ENCODE assay signal across 8 mouse cellular contexts in the genomic region with DNA sequence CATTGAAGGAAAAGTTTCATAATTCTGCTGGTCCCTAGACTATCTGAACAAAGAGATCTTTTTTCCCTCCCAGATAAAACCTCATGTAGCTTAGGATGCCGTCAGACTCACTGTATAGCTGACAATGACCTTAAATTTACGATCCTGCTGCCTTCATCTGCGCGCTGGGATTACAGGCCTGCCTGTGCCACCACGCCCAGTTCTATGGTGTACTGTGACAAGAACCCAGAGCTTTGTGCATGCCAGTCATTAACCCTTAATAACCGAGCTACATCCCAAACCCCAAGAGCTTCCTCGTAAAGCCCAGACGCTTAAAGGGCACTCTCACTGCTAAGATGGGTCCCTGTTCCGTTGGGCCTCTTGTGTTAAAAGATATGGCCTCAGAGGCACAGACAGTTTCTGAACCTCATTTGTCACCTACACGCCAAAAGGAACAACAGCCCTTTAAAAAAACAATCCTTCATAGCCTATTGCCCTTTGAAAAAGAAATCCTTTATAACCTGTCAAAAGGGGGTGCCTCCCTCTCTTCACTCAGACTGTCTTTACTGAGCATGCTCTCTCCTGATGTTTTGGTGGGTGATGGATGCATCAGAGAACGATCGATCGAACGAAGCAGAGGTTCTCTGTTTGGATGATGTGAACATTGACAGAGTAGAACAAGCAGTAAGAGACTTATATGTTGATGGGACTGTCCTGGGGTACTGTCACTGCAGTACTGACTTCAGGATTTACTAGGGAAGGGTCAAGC. TPM values are rescaled to one million over a fixed set of nuclear protein-coding genes. Genes with fewer than 3 reads are reported as not detected.
A peak's percentile ranks its signal among the peaks of the same experiment; 100 is the strongest.
DNase-seq lines count a peak whose midpoint lies in the region; ATAC-seq lines count a peak whose summit lies in the region.

No protein-coding gene starts in this region.

- H3K27me3 ChIP-seq in kidney, embryonic 14.5 days (ENCODE audit: control insufficient read depth, insufficient read depth, low read length), result no peaks in the 10 kb centered on the region
- no peaks in the 10 kb centered on the region for H3K27me3 ChIP-seq in embryonic facial prominence, embryonic 15.5 days
- H3K27me3 ChIP-seq in intestine, embryonic 16.5 days (replicated peaks; ENCODE audit: control insufficient read depth, insufficient read depth, low read length), result no peaks in the 10 kb centered on the region

- ATAC-seq in kidney, embryonic 14.5 days (ENCODE audit: low FRiP score, low TSS enrichment), result peak; percentile 57
- peak; percentile 11; the same call in 1 of the 2 replicates for ATAC-seq in embryonic facial prominence, embryonic 15.5 days (ENCODE audit: insufficient number of reproducible peaks, low FRiP score, low TSS enrichment, low read depth)
- ATAC-seq in intestine, embryonic 16.5 days, result peak; percentile 66
- ATAC-seq in megakaryocyte progenitor cell, adult 5-6 weeks (replicated peaks; ENCODE audit: poor library complexity), result peak; percentile 43

- H3K36me3 ChIP-seq in kidney, embryonic 14.5 days (ENCODE audit: control insufficient read depth, insufficient read depth, low read length), result peaks cover 30% of the 10 kb centered on the region
- H3K36me3 ChIP-seq in embryonic facial prominence, embryonic 15.5 days, result peaks cover 37% of the 10 kb centered on the region
- H3K36me3 ChIP-seq in intestine, embryonic 16.5 days (ENCODE audit: control insufficient read depth, insufficient read depth, low read length), result peaks cover 20% of the 10 kb centered on the region

- no peaks in the 10 kb centered on the region for H3K9me3 ChIP-seq in kidney, embryonic 14.5 days (ENCODE audit: control insufficient read depth, low read length)
- H3K9me3 ChIP-seq in embryonic facial prominence, embryonic 15.5 days (replicated peaks), result no peaks in the 10 kb centered on the region
- H3K9me3 ChIP-seq in intestine, embryonic 16.5 days (ENCODE audit: control insufficient read depth, low read length), result no peaks in the 10 kb centered on the region

- peak overlapping the region; percentile 60 for H3K4me3 ChIP-seq in kidney, embryonic 14.5 days (ENCODE audit: low read length)
- peak overlapping the region; percentile 76 for H3K4me3 ChIP-seq in embryonic facial prominence, embryonic 15.5 days (replicated peaks)
- H3K4me3 ChIP-seq in intestine, embryonic 16.5 days (ENCODE audit: low read length), result peak overlapping the region; percentile 69

- peaks cover 17% of the 10 kb centered on the region for H3K4me1 ChIP-seq in kidney, embryonic 14.5 days (ENCODE audit: control insufficient read depth, insufficient read depth, low read length)
- H3K4me1 ChIP-seq in embryonic facial prominence, embryonic 15.5 days, result peaks cover 22% of the 10 kb centered on the region
- H3K4me1 ChIP-seq in intestine, embryonic 16.5 days (ENCODE audit: control insufficient read depth, insufficient read depth, low read length), result peaks cover 18% of the 10 kb centered on the region

- no peak for DNase-seq in kidney, postnatal 36 days
- peak; percentile 70 for DNase-seq in MN1 (ENCODE audit: low spot score)
- DNase-seq in c-Kit-positive CD71-positive TER-119-positive erythroid progenitor cells, embryonic 14.5 days (ENCODE audit: low spot score), result no peak
- no peak for DNase-seq in ovary, postnatal 10 days (ENCODE audit: low spot score)

- 8% methylated on average over 14 of the region's 14 CpGs for WGBS in kidney, embryonic 14.5 days
- 11% methylated on average over 14 of the region's 14 CpGs for WGBS in embryonic facial prominence, embryonic 15.5 days
- 14% methylated on average over 14 of the region's 14 CpGs for WGBS in intestine, embryonic 16.5 days

- H3K4me2 ChIP-seq in kidney, embryonic 14.5 days (replicated peaks; ENCODE audit: low read depth, low read length), result peak overlapping the region; percentile 70
- peak overlapping the region; percentile 84 for H3K4me2 ChIP-seq in embryonic facial prominence, embryonic 15.5 days (replicated peaks)
- H3K4me2 ChIP-seq in intestine, embryonic 16.5 days (ENCODE audit: low read depth, low read length), result peak overlapping the region; percentile 87

- H3K9ac ChIP-seq in kidney, embryonic 14.5 days (ENCODE audit: low read depth, low read length), result peak overlapping the region; percentile 95
- H3K9ac ChIP-seq in embryonic facial prominence, embryonic 15.5 days, result peak overlapping the region; percentile 57
- peak overlapping the region; percentile 85 for H3K9ac ChIP-seq in intestine, embryonic 16.5 days (ENCODE audit: low read depth, low read length)

- peak overlapping the region; percentile 98 for H3K27ac ChIP-seq in kidney, embryonic 14.5 days (ENCODE audit: low read depth, low read length)
- peak overlapping the region; percentile 99 for H3K27ac ChIP-seq in embryonic facial prominence, embryonic 15.5 days (replicated peaks)
- peak overlapping the region; percentile 96 for H3K27ac ChIP-seq in intestine, embryonic 16.5 days (ENCODE audit: low read length)

RNA-seq across cellular contexts. Expression of gene Zfp628, which starts 0.8 kb away (rescaled TPM):
- 4.5 and 5.2 TPM in 2 replicates for polyA plus RNA-seq in kidney, embryonic 14.5 days (2014; fragmentation: Nextera tagmentation; extraction: Ambion mirVana)
- 4.1 and 4.9 TPM in 2 replicates for polyA plus RNA-seq in embryonic facial prominence, embryonic 15.5 days (2015; fragmentation: Nextera tagmentation; extraction: Ambion mirVana)
- polyA plus RNA-seq in intestine, embryonic 16.5 days (2015; fragmentation: Nextera tagmentation; extraction: Ambion mirVana), result 2.7 TPM in 2 replicates
- 7.4 and 8.0 TPM in 2 replicates for total RNA-seq in megakaryocyte progenitor cell, adult 5-6 weeks (2015)
- total RNA-seq in megakaryocyte progenitor cell, adult 5-6 weeks (2017), result 1.9 and 2.7 TPM in 2 replicates

RNA-seq across cellular contexts. Expression of gene Nat14, which starts 6.0 kb away (rescaled TPM):
- 3.1 and 3.6 TPM in 2 replicates for polyA plus RNA-seq in kidney, embryonic 14.5 days (2014; fragmentation: Nextera tagmentation; extraction: Ambion mirVana)
- 5.1 and 5.5 TPM in 2 replicates for polyA plus RNA-seq in embryonic facial prominence, embryonic 15.5 days (2015; fragmentation: Nextera tagmentation; extraction: Ambion mirVana)
- 3.1 and 3.6 TPM in 2 replicates for polyA plus RNA-seq in intestine, embryonic 16.5 days (2015; fragmentation: Nextera tagmentation; extraction: Ambion mirVana)
- total RNA-seq in megakaryocyte progenitor cell, adult 5-6 weeks (2015), result 0.20 and 0.64 TPM in 2 replicates
- total RNA-seq in megakaryocyte progenitor cell, adult 5-6 weeks (2017), result not detected in 2 replicates

RNA-seq across cellular contexts. Expression of gene Gm36210, which starts 9.5 kb away (rescaled TPM):
- 0.22 TPM in 1 of 2 replicates, not detected in the other for polyA plus RNA-seq in kidney, embryonic 14.5 days (2014; fragmentation: Nextera tagmentation; extraction: Ambion mirVana)
- polyA plus RNA-seq in embryonic facial prominence, embryonic 15.5 days (2015; fragmentation: Nextera tagmentation; extraction: Ambion mirVana), result not detected in 2 replicates
- not detected in 2 replicates for polyA plus RNA-seq in intestine, embryonic 16.5 days (2015; fragmentation: Nextera tagmentation; extraction: Ambion mirVana)
- total RNA-seq in megakaryocyte progenitor cell, adult 5-6 weeks (2015), result not detected in 2 replicates
- total RNA-seq in megakaryocyte progenitor cell, adult 5-6 weeks (2017), result not detected in 2 replicates

RNA-seq across cellular contexts. Expression of gene Ssc5d, which starts 9.7 kb away (rescaled TPM):
- polyA plus RNA-seq in kidney, embryonic 14.5 days (2014; fragmentation: Nextera tagmentation; extraction: Ambion mirVana), result 1.1 and 2.5 TPM in 2 replicates
- polyA plus RNA-seq in embryonic facial prominence, embryonic 15.5 days (2015; fragmentation: Nextera tagmentation; extraction: Ambion mirVana), result 4.7 and 5.5 TPM in 2 replicates
- polyA plus RNA-seq in intestine, embryonic 16.5 days (2015; fragmentation: Nextera tagmentation; extraction: Ambion mirVana), result 3.6 and 3.7 TPM in 2 replicates
- total RNA-seq in megakaryocyte progenitor cell, adult 5-6 weeks (2015), result not detected in 2 replicates
- 0.10 TPM in 1 of 2 replicates, not detected in the other for total RNA-seq in megakaryocyte progenitor cell, adult 5-6 weeks (2017)

RNA-seq across cellular contexts. Expression of gene Isoc2a, which starts 38.9 kb away (rescaled TPM):
- polyA plus RNA-seq in kidney, embryonic 14.5 days (2014; fragmentation: Nextera tagmentation; extraction: Ambion mirVana), result 0.95 and 1.3 TPM in 2 replicates
- 0.95 and 1.2 TPM in 2 replicates for polyA plus RNA-seq in embryonic facial prominence, embryonic 15.5 days (2015; fragmentation: Nextera tagmentation; extraction: Ambion mirVana)
- polyA plus RNA-seq in intestine, embryonic 16.5 days (2015; fragmentation: Nextera tagmentation; extraction: Ambion mirVana), result 1.4 TPM in 2 replicates
- 2.4 and 3.1 TPM in 2 replicates for total RNA-seq in megakaryocyte progenitor cell, adult 5-6 weeks (2015)
- total RNA-seq in megakaryocyte progenitor cell, adult 5-6 weeks (2017), result 7.3 and 8.7 TPM in 2 replicates

Comparison
In these comparisons a context has a peak if more than half of its experiments do, and no peak if none do; other contexts are left out.
1. ATAC-seq: peak in every context shown above with its lines; median percentile 66 in intestine, embryonic 16.5 days; 57 in kidney, embryonic 14.5 days; 43 in megakaryocyte progenitor cell, adult 5-6 weeks; 11 in embryonic facial prominence, embryonic 15.5 days.